Mouse (Mus musculus): ENCODE results near the gene Ube2i.

Gene Ube2i

GRCm38 (mm10) chr17:25219492-25220295, 54.7 kb downstream of the Ube2i start:
- no peak for DNase-seq (ENCODE audit: low spot score in 2 of 2)

- no peak for DNase-seq (ENCODE audit: low spot score in 2 of 2)
Observed at GRCm38 (mm10) chr17:25218967-25219366, 55.5 kb downstream of the Ube2i start.

GRCm38 (mm10) chr17:25215431-25215830, 59.0 kb downstream of the Ube2i start:
- no peak for DNase-seq (ENCODE audit: low spot score in 2 of 2)
